Mouse (Mus musculus) small intestine, adult 2 months (tissue): Measurements from ENCODE around the gene Cntnap5a. TPM values are rescaled to one million over a fixed set of nuclear protein-coding genes. Genes with fewer than 3 reads are reported as not detected.

Experiments
- H3K27ac ChIP-seq: fragments of 200-500 bp; 2 replicates; pipeline ENCODE4 v1.5.1; 2012; ENCODE audit warnings: low read depth, low read length, control low read depth, inconsistent platforms; ENCODE audit not compliant: insufficient read depth
- H3K27me3 ChIP-seq: fragments of 200-500 bp; 2 replicates; pipeline ENCODE4 v1.6.1; 2012; ENCODE audit warnings: mild to moderate bottlenecking, moderate library complexity, low read length, inconsistent platforms; ENCODE audit not compliant: control insufficient read depth, insufficient read depth
- H3K36me3 ChIP-seq: fragments of 200-500 bp; 2 replicates; pipeline ENCODE4 v1.6.1; 2012; ENCODE audit warnings: mild to moderate bottlenecking, low read length, control low read depth, inconsistent platforms; ENCODE audit not compliant: control insufficient read depth, insufficient read depth
- H3K4me1 ChIP-seq: fragments of 200-500 bp; 2 replicates; pipeline ENCODE4 v1.6.1; 2012; ENCODE audit warnings: low read length, inconsistent platforms, mixed read lengths; ENCODE audit not compliant: control insufficient read depth, insufficient read depth, insufficient read length
- H3K4me3 ChIP-seq: fragments of 200-500 bp; 2 replicates; pipeline ENCODE4 v1.5.1; 2012; ENCODE audit warnings: low read depth, mild to moderate bottlenecking, control low read depth, inconsistent platforms, low read length, moderate library complexity
- CTCF ChIP-seq: fragments of 200-500 bp; IDR thresholded peaks from 2 replicates; pipeline ENCODE4 v1.5.1; 2012; ENCODE audit warnings: low read depth, mild to moderate bottlenecking, control low read depth, inconsistent platforms, low read length, moderate library complexity, mixed read lengths; ENCODE audit not compliant: insufficient replicate concordance, insufficient read length; ENCODE audit errors: extremely low read depth
- POLR2A ChIP-seq: fragments of 200-500 bp; IDR thresholded peaks from 2 replicates; pipeline ENCODE4 v1.6.1; 2012; ENCODE audit warnings: low read depth, mild to moderate bottlenecking, control low read depth, inconsistent platforms, low read length, moderate library complexity
- WGBS: fragments of 180-500 bp; shearing (Covaris S2); methylation state at CpG from one replicate; pipeline ENCODE4 v1.1.7; 2018; 5-methylcytosine and 5-hydroxymethylcytosine counted together
- polyA plus RNA-seq: library from polyadenylated mRNA; depleted of rRNA; stranded (reverse); fragments of >200 nt; gene quantifications from 2 replicates; pipeline ENCODE4 v1.2.3, GENCODE M21; 2012; rRNA removed

Gene Cntnap5a
- 0.03 and 0.06 TPM in 2 replicates for polyA plus RNA-seq

DNA sequence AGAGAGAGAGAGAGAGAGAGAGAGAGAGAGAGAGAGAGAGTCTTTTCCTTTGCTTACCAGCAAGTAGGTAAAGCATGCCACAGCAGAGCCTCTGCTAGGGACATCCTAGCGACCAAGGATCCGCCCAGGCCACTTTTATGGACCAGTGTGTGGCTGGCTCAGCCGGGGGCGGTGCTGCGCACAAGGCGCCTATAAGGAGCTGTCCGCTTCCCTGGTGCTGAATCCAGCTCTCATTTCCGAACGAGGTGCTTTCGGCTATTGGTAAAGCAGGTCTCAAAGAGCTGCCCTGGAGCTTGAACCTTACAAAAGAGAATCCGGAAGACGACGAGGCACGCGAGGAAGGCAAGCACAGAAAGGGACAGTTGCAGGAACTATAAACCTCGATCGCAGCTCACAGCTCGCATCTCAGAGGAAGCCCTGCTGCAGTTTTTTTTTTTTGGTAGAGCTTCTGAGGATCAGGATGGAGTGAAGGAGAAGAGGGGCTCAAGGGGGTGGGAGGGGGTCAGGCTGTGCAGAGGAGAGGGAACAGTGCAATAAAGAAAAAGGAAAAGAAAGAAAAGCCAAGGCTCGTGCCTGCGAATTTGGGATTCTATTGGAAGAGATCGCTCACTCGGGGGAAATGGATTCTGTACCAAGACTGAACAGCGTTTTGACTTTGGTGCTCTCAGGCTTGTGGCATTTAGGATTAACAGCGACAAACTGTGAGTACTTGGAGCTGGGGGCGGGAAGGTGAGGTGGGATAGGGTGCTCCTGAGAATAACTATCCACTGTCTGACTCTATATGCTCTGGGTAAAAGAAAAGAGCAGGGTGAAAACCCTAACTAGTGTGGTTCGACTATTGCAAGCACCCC, at the start of gene Cntnap5a:
Gene Cntnap5a (plus strand): TSS at position 239 of the 851 bp plus-strand sequence.
- no peaks in the 10 kb centered on the region for H3K36me3 ChIP-seq
- no peak within 1 kb of the TSS for H3K4me3 ChIP-seq
- 20% methylated on average over 26 of the region's 26 CpGs for WGBS
- H3K27ac ChIP-seq: no peak within 1 kb of the TSS
- no peaks in the 10 kb centered on the region for H3K4me1 ChIP-seq
- TF ChIP-seq POLR2A (no peak), CTCF (no peak)
- no peaks in the 10 kb centered on the region for H3K27me3 ChIP-seq

- Histone ChIP-seq H3K4me1 (no peaks in the 10 kb centered on the region), H3K36me3 (no peaks in the 10 kb centered on the region), H3K4me3 (no peak overlapping the region), H3K27ac (no peak overlapping the region), H3K27me3 (no peaks in the 10 kb centered on the region; the same call in 1 of the 2 replicates)
- 73% methylated on average over 2 of the region's 2 CpGs for WGBS
- TF ChIP-seq POLR2A (no peak), CTCF (no peak)
These were observed 37.6 kb upstream of the Cntnap5a start for GRCm38 (mm10) chr1:115646921-115647320.

DNA sequence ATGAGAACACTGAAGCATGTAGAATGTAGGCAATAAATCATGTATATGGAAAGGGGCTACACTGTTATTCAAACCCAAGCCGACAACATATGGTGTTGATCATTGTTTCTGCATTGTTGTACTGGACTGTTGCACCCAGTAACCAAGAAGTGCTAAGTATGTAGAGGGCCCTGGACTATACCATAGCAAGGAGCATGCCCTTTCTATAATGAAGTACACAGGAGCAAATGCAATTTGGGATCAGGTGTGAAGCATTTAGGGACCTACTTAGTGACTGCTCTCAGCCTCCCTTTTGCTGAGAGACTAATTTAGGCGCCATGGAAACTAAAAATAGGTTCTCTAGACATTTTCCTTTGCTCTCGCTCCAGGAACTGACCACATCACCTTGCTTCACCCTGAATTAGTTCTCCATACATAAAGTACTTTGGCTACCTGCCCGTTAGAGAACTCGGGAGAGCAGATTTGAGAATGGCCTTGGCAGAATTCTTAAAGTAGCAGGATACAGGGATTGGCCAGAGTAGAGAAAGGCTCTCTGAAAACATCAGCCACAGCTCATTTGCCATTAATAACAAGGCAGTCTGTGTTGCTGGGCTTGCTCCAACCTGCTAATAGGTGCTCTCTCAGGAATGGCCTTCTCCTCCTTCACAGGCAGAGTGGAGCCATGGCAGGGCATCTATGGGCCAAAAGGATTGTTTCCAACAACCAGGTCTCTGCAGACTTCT, 26.1 kb upstream of the Cntnap5a start:
- H3K4me1 ChIP-seq: no peaks in the 10 kb centered on the region
- no peak for TF ChIP-seq CTCF
- no peak for TF ChIP-seq POLR2A
- WGBS: 79% methylated on average over 5 of the region's 5 CpGs

GRCm38 (mm10) chr1:115686494-115686893, 1.9 kb downstream of the Cntnap5a start:
- TF ChIP-seq CTCF (no peak), POLR2A (no peak)
- Histone ChIP-seq H3K4me1 (no peaks in the 10 kb centered on the region), H3K4me3 (no peak overlapping the region), H3K27ac (no peak overlapping the region), H3K36me3 (no peaks in the 10 kb centered on the region), H3K27me3 (no peaks in the 10 kb centered on the region)
- 13% methylated on average over 2 of the region's 2 CpGs for WGBS

More for the DNA sequence above, 26.1 kb upstream of the Cntnap5a start:
- Histone ChIP-seq H3K27me3 (no peaks in the 10 kb centered on the region), H3K4me3 (no peak overlapping the region), H3K36me3 (no peaks in the 10 kb centered on the region), H3K27ac (no peak overlapping the region)

DNA sequence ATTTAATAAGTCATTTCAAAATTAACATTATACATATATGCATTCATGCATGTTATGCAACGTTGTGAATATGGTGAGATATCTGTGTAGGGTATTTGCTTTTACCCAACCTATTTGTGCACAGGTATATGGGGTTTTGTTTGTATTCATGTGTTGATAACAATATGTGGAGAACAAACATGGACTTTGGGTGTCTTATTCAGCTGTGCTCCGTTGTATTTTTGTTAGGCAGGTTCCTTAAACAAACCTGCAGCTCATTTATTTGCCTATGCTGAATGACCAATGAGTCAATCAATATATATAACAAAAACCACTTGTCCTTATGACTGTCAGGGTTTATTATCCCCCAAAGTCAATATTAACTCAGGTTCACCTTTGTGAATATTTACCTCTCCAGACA, 15.2 kb downstream of the Cntnap5a start:
- no peaks in the 10 kb centered on the region for H3K27me3 ChIP-seq
- TF ChIP-seq POLR2A (no peak), CTCF (no peak)
- WGBS: 16% methylated on average over 2 of the region's 2 CpGs
- no peaks in the 10 kb centered on the region for H3K36me3 ChIP-seq
- no peaks in the 10 kb centered on the region for H3K4me1 ChIP-seq
- no peak overlapping the region for H3K27ac ChIP-seq
- H3K4me3 ChIP-seq: no peak overlapping the region

DNA sequence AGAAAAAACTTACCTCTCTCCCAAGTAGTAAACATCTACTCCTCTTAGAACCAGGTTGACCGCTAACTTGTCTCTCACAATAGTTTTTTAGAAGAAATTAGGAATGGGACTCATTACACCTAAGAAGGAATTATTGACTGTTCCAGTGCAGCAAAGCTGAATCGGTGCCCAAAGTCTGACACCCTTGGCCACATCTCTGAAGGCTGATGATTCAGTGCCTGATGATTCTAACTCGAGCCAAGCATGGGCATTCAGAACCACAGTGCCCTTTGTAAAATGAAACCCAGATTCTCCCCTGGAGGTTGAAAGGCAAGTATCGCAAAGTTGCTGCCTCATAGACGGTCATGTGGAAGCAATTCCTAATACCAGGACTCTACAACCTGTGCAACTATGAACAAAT, 58.0 kb downstream of the Cntnap5a start:
- no peak for TF ChIP-seq POLR2A
- TF ChIP-seq CTCF: no peak
- Histone ChIP-seq H3K27ac (no peak overlapping the region), H3K36me3 (no peaks in the 10 kb centered on the region), H3K27me3 (no peaks in the 10 kb centered on the region), H3K4me3 (no peak overlapping the region), H3K4me1 (no peaks in the 10 kb centered on the region)
- 80% methylated on average over 5 of the region's 5 CpGs for WGBS

DNA sequence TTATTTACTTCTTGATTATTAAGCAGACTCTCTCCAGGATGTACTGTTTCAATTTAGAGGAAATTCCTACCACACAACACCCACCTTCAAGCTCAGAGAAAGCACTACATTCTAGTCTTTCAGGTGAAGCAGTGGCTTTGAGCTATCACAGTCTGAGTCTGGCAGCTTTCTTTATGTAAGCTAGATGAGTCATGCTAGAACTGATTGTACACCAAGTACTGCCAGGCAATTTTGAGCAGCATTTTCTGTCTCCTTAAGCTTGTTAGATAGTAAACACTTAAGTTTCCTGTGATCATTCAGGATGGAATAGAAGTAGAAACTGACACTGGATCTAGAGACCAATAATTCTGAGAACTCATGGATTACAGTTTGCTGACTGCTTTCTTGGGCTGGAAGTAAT, 61.0 kb downstream of the Cntnap5a start:
- no peak for TF ChIP-seq POLR2A
- TF ChIP-seq CTCF: no peak

More for the DNA sequence above, 61.0 kb downstream of the Cntnap5a start:
- Histone ChIP-seq H3K36me3 (no peaks in the 10 kb centered on the region), H3K27ac (no peak overlapping the region), H3K27me3 (no peaks in the 10 kb centered on the region), H3K4me1 (no peaks in the 10 kb centered on the region), H3K4me3 (no peak overlapping the region)
